Mouse (Mus musculus) kidney, postnatal 25 days (tissue): ENCODE results near the gene Trim14.
"Not testable (repeated sequence)": the region's sequence is repeated elsewhere in the genome, so short reads cannot be mapped to it uniquely, and the experiment has no call there.

Experiments
- DNase-seq, 2 experiments: peaks; one replicate each; pipeline ENCODE4 v3.0.0; 2021; ENCODE audit warnings: mixed read lengths in 2 of 2

The Trim14 gene

DNA sequence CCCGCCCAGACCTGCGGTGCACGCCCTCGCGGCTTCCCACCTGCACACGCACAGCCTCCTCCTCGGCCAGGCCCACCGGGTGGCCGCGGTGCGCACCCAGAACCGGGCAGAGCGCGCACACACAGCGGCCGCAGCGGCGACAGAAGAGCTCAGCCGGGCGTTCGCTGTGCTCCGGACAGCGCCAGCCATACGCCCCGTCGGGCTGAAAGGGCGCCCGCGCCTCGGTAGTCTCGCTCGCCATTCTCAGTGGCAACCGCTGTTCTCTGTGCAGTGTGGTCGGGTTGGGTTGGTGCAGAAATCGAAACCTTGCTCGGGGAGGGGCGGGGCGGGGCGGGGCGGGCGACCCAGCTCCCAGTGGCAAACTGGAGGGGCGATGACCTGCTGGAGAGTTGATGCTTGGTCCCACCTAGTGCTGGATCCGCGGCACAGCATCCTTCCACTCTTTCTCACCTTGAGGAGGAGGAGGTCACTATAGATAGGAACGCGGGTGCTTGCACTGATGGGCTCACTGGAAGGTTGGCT is at the start of gene Trim14:
Gene Trim14 (minus strand): TSS at position 302 of the 522 bp plus-strand sequence.
- DNase-seq: peak; percentile 20 to 58

DNA sequence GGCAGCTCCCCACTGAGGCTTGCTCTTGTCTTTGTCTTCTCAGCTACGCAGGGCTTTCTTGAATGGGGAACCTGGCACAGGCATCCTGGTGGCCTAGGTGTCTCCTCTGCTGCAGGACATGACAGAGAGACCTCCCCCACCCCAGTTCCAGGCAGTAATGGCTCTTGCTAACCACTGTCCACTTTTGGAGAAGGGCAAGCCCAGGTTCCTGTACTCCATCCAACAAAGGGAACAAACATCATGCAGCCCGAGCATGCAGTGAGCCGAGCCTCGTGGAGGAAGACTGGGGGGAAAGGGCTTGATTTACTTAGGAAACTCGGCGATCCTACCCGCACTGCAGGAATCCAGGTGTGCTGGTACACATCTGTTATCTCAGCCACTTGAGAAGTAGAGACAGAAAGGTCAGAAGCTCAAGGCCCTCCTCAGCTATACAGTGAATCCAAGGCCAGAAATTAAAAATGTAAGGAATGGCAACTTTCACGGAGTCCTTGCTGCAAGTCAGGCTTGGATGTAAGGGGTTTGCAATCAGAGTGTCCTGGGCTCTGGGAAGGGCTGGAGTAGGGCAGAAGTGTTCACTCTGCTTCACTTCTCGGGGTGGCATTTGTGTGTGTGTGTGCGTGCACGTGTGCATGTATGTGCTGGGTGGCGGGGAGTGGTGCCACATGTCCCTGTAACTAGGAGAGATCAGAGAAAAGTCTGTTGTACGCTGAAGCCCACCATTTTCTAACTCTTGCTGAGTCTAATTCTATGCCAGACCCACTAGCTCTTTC is 49.3 kb upstream of the Trim14 start:
- DNase-seq: no peak

DNA sequence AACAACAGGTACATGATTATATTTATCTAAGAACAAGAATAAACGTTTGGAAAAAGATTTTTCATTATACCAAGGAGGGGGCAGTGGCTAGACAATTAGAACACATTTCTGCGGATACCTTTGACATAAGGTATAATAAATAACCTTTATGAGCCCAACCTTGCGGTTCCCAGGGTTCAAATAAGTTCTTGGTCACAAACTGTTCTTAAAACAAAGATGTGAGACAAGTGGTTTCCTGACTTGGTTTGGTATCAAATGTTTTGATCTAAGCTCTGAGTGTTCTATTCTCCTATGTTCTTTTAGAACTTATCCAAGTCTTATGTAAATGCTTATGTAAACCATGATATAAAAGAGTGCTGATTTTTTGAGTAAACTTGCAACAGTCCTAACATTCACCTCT is 48.6 kb upstream of the Trim14 start:
- DNase-seq: not testable (repeated sequence)

DNA sequence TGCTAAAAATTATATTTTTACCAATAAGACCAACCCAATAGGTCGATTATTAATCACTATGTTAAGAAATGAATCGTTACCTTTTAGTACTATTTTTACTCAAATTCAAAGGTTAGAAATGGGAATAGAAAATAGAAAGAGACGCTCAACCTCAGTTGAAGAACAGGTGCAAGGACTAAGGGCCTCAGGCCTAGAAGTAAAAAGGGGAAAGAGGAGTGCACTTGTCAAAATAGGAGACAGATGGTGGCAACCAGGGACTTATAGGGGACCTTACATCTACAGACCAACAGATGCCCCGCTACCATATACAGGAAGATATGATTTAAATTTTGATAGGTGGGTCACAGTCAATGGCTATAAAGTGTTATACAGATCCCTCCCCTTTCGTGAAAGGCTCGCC is 48.1 kb upstream of the Trim14 start:
- DNase-seq: not testable (repeated sequence)

DNA sequence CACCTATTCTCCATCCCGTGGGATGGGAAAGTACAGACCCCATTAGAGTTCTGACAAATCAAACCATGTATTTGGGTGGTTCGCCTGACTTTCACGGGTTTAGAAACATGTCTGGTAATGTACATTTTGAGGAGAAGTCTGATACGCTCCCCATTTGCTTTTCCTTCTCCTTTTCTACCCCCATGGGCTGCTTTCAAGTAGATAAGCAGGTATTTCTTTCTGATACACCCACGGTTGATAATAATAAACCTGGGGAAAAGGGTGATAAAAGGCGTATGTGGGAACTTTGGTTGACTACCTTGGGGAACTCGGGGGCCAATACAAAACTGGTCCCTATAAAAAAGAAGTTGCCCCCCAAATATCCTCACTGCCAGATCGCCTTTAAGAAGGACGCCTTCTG is 46.1 kb upstream of the Trim14 start:
- DNase-seq: not testable (repeated sequence)

DNA sequence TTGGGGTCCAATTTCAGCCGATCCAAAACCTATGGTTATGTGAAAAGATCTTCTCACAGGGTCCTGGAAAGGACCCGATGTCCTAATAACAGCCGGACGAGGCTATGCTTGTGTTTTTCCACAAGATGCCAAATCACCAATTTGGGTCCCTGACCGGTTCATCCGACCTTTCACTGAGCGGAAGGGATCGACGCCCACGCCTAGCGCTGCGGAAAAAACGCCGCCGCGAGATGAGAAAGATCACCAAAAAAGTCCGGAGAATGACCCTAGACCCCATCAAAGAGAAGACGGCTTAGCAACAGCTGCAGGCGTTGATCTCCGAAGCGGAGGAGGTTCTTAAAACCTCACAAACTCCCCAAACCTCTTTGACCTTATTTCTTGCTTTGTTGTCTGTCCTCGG is 45.6 kb upstream of the Trim14 start:
- DNase-seq: not testable (repeated sequence)

DNA sequence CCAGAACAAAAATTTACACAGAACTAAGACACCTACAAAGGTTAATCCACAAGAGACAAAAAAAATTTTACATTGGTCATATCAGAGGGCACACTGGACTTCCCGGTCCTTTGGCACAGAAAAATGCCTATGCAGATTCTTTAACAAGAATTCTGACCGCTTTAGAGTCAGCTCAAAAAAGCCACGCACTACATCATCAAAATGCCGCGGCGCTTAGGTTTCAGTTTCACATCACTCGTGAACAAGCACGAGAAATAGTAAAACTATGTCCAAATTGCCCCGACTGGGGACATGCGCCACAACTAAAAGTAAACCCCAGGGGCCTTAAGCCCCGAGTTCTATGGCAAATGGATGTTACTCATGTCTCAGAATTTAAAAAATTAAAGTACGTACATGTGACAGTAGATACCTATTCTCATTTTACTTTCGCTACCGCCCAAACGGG is 44.9 kb upstream of the Trim14 start:
- DNase-seq: not testable (repeated sequence)

DNA sequence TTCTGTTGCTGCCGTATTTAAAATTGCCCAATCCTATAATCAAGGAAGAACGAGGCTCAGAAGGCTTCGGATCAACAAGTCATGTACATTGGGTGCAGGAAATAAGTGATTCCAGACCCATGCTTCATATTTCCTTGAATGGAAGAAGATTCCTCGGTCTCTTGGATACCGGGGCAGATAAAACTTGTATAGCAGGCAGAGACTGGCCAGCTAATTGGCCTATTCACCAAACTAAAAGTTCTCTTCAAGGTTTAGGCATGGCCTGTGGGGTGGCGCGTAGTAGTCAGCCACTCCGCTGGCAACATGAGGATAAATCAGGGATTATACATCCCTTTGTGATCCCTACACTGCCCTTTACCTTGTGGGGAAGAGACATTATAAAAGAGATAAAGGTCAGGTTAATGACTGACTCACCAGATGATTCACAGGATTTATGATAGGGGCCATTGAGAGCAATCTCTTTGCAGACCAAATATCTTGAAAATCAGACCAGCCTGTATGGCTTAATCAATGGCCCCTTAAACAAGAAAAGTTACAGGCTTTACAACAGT is 42.9 kb upstream of the Trim14 start:
- DNase-seq: not testable (repeated sequence)

DNA sequence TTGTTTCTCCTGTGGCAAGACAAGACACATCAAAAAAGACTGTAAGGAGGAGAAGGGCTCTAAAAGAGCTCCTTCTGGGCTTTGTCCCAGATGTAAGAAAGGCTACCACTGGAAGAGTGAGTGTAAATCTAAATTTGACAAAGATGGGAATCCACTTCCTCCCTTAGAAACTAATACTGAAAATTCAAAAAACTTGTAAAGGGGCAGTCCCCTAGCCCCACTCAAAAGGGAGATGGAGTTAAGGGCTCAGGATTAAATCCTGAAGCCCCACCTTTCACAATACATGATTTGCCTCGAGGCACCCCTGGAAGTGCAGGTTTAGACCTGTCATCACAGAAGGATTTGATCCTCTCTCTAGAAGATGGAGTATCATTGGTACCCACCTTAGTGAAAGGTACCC is 42.3 kb upstream of the Trim14 start:
- DNase-seq: no peak

DNA sequence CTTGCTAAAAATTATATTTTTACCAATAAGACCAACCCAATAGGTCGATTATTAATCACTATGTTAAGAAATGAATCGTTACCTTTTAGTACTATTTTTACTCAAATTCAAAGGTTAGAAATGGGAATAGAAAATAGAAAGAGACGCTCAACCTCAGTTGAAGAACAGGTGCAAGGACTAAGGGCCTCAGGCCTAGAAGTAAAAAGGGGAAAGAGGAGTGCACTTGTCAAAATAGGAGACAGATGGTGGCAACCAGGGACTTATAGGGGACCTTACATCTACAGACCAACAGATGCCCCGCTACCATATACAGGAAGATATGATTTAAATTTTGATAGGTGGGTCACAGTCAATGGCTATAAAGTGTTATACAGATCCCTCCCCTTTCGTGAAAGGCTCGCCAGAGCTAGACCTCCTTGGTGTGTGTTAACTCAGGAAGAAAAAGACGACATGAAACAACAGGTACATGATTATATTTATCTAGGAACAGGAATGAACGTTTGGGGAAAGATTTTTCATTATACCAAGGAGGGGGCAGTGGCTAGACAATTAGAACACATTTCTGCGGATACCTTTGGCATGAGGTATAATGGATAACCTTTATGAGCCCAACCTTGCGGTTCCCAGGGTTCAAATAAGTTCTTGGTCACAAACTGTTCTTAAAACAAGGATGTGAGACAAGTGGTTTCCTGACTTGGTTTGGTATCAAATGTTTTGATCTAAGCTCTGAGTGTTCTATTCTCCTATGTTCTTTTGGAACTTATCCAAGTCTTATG is 39.8 kb upstream of the Trim14 start:
- not testable (repeated sequence) for DNase-seq

DNA sequence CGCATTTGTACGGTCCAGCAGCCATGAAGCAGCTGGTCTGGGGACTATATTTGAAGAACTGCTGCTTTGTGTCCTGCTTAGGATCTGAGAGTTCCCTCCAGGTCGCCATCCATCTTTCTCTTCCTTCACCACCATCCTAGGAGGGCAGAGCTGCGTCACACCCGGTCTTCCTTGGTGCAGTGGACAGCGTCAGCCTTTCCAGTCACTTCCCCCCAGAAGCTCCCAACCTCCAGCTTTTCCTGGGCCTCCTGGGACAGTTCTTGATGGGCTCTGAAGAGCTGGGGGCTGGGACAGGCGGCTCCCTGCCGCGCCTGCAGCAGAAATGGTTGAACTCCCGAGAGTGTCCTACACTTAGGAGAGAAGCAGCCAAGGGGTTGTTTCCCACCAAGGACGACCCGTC is 38.9 kb upstream of the Trim14 start:
- DNase-seq: no peak

DNA sequence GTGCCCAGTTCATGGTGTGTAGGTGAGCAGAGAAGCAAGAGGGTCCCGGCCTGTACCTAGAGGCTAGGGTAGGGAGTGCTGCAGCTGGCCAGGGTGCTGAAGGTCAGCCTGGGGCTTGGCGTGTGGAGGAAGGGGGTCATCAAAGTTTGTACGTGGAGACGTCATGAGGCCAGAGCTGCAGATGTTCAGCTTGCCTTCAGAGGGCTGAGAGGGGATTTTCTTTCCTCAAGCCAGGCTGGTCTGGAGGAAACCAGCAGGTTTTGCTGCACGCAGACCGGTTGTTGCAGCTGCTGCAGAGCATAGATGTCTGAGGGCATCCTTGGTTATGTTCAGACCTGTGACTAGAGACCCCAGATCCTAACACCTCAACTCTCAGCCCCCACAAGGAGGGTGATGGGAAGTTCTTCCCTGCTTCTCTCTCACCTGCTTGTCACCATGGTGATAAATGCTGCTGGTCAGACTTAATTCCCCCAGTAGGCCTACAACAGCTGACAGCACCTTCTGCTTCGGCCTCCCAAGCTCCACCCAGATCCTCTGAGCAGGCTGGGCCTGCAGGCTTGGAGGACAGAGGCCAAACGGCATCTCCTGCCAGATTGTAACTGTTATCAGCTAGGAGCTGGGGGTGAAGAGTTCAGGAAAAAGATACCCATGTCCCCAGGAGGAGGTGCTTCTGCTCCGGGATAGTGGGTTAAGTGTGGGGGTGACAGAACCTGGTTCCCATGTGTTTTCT is 38.2 kb upstream of the Trim14 start:
- DNase-seq: no peak

DNA sequence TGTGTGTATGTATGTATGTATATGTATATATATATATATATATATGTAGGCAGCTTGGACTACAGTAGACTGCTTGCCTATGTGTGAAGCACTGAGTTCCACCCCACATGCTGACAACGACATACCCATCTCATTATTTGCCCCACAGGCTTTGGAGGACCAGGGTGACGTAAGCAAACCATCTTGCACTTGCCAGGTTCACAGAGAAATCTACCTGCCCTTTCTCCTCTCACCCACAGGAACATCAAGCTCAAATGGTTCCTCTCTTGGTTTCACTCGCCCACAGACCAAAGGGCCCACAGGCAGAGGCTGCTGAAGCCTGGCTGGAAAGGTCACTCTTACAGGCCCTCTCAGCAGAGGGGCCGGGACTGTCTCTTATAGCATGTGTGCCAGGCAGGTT is 36.7 kb upstream of the Trim14 start:
- DNase-seq: no peak

DNA sequence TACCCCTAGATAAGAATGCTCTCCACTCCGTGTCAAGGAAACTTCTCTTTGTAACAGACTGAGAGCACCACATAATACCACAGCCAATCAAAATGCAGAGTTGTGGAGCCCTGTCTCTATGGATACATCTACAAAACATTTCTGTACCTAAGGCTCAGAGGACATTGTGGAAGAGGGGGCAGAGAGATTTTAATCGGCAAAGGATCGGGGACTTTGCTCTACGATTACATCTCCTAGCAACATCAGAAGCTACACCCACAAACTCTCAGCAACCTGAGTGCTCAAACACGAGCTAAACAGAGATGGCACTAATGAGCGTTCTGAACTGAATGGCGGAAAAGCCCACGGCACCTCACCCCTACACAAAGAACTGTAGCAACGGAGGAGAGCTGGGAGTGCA is 35.8 kb upstream of the Trim14 start:
- no peak for DNase-seq

DNA sequence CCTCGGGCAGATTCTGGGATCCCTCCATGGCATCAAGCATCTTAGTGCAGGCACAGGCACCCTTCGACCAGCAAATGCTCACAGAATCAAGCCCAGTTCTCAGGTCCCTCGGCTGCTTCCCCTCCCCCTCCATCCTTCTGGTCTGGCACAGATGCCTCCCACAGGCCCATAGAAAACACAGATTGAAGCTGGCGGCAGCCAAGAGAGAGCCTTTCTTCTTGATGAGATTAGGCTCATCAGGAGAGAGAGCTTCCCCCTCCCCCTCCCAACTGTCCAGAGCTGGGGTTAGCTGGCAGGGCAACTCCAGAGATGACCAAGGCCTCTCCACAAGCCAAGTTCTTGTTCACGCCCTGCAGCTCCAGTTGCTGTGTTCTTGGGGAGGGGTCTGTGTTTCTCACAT is 33.7 kb upstream of the Trim14 start:
- no peak for DNase-seq

DNA sequence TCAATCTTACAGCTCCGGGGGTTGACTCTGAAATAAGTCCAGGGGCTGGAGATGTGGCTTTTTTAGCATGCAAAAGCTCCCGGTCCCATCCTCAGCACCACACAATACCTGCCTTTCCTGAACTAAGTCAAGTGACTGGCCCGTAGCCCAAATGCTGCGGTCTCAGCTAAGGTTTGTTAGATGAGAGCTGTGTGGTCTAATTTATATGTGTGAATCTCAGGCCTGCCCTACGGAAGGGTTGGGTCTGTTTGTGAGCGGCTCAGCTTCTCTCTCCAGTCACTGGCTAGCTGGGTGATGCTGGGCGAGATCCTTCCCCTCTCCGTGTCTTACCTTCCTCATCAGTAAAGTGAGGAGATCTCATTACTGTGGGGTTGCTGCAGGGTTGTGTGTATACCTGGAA is 32.2 kb upstream of the Trim14 start:
- DNase-seq: no peak

DNA sequence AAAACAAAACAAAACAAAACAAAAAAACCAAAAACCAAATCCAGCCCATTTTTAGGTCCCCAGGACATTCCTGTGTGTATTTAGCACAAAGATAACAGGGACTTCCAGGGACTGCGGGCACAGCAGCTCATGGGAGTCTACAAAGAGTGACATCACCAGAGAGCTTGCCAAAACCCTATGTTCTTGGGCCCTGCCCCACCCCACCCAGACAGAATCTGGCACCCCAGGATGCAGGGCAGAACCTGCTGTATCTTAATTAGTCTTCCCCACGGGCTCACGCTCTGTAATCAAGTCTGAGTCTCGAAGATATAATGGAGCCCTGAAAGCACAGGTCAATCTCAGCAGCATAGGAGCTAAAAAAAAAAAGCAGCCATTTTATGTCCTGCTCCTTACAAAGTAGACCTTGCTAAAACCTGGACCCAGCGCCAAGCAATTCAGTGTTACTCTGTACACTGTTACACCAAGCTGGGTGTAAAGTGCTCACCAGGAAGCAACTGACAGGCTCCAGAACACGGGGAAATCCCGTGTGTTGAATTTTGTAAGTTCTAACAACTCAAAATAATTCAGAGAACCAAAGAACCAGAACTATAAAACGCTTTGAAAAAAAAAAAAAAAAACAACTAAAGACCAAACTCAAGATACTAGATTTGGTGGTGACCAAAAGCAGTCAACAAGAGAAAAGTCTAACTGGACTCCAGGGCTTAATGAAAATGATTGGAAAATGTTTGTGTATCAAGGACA is 31.2 kb upstream of the Trim14 start:
- DNase-seq: no peak

DNA sequence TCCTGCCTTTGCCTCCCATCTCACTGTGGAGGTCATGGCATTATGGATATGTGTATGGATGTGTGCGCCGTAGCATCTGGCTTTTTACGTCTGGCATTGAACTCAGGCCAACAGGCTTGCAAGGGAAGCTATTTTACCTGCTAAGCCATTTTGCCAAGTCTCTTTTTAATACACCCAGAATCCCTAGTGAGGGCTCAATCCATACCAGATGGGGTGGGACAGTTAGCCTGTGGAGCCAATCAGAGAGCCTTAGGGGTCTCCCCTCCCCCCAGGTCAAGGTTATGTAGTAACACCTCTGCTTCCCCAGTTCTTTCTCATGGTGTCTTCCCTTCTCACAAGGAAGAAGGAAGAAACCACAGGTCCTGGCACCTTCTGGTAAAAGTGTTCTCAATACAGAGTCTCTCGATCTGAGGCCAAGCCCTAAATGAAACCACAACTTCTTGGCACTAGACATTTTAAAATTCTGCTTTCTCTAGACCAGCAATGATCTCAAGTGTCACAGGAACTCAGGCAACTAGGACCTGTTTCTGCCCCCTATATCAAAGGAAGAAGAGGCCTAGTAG is 29.5 kb upstream of the Trim14 start:
- DNase-seq: no peak

DNA sequence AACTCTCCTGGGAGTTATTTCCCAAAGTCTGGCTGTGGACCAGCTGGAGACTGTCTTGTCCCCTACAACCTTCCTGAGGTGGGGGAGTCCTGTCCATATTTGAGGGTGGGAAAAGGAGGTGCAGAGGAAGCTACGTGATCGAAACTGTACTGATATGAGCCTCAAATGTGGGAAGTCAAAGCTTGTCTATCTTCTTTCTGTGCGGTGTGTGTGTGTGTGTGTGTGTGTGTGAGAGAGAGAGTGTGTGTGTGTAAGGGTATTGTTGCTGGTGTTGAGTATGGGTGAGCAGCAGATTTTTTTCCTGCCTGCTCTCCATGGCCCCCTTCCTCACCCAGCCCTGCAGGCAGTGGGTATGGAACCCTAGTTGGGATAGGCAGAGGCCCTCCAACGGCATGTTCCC is 28.3 kb upstream of the Trim14 start:
- no peak for DNase-seq

DNA sequence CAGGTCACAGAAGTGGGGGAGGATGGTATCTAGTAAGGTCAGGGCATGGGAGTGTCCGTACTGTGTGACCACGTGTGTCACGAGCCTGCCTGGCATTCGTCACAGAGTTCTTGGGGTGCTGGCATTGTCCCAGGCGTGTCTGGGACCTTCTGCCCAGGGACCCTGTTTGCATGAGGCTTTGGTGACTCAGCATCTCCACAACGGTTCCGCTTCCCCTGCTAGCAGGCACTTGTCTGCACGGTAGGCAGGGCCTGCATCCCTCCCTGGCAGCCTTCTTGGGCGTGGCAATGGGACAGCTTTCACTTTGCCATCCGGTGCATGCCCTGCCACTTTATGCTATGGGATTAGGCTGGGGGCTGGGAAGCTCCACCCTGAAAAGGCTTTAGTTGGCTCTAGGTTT is 27.9 kb upstream of the Trim14 start:
- DNase-seq: peak in 1 of 2 experiments; percentile 52

DNA sequence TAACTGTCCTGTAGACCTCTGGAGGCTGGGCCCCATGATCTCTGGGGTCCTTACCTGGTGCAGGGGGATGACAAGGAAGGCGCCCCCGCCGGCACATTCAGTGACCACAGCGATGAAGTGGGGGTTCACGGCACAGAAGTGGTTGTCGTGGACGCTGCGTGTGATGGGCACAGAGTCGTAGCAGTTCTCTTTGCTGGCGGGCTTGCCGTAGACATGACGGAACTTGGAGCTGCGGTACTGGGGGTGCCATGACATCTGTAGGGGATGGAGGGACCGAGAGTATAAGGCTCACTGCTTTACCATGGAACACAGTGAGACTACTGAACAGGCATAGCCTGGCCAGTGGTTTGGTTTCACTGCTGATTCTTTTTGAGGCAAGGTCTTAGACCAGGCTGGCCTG is 26.9 kb upstream of the Trim14 start:
- no peak for DNase-seq

DNA sequence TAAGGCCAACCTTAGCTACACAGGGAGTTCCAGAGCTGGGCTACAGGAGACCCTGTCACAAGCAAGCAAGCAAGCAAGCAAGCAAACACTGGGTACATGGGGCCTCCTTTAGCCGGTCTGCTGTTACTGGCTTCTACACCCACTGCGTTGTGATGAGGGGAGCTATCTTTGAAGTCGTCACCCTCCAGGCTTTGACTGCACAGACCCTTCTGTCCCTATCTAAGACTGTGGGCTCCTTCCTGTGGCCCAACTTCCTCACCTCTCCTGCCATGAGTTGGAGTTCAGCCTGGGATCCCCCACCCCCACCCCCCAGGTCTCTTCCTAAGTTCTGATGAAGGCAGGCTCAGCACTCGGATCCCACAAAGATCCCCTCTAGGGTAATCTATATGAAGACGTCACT is 26.1 kb upstream of the Trim14 start:
- no peak for DNase-seq
